Mouse (Mus musculus): Measurements from ENCODE around the gene Cux2.
A peak's percentile ranks its signal among the peaks of the same experiment; 100 is the strongest.

Gene Cux2

GRCm38 (mm10) chr5:121916813-121917212, 133.1 kb downstream of the Cux2 start:
- DNase-seq (ENCODE audit: low spot score), result no peak

GRCm38 (mm10) chr5:121913999-121914398, 135.9 kb downstream of the Cux2 start:
- no peak for DNase-seq (ENCODE audit: low spot score)

- no peak for DNase-seq (ENCODE audit: low spot score)
Observed at GRCm38 (mm10) chr5:121909226-121909985, 140.5 kb downstream of the Cux2 start.

GRCm38 (mm10) chr5:121905671-121906070, 144.2 kb downstream of the Cux2 start:
- no peak for DNase-seq (ENCODE audit: low spot score)

- no peak for DNase-seq (ENCODE audit: low spot score)
Observed at GRCm38 (mm10) chr5:121904799-121905198, 145.1 kb downstream of the Cux2 start.

- no peak for DNase-seq (ENCODE audit: low spot score)
Observed at GRCm38 (mm10) chr5:121902809-121903745, 146.8 kb downstream of the Cux2 start.

GRCm38 (mm10) chr5:121895117-121895756, 154.7 kb downstream of the Cux2 start:
- no peak for DNase-seq (ENCODE audit: low spot score)

- no peak for DNase-seq (ENCODE audit: low spot score)
Observed at GRCm38 (mm10) chr5:121894647-121895046, 155.3 kb downstream of the Cux2 start.

GRCm38 (mm10) chr5:121893581-121893980, 156.3 kb downstream of the Cux2 start:
- DNase-seq (ENCODE audit: low spot score), result no peak

- DNase-seq (ENCODE audit: low spot score), result peak; percentile 77
Observed at GRCm38 (mm10) chr5:121892281-121892680, 157.6 kb downstream of the Cux2 start.

GRCm38 (mm10) chr5:121890925-121891324, 159.0 kb downstream of the Cux2 start:
- DNase-seq (ENCODE audit: low spot score), result no peak

GRCm38 (mm10) chr5:121889819-121890362, 160.0 kb downstream of the Cux2 start:
- DNase-seq (ENCODE audit: low spot score), result no peak

GRCm38 (mm10) chr5:121889375-121889774, 160.5 kb downstream of the Cux2 start:
- DNase-seq (ENCODE audit: low spot score), result no peak

GRCm38 (mm10) chr5:121883356-121883755, 166.5 kb downstream of the Cux2 start:
- DNase-seq (ENCODE audit: low spot score), result no peak

- DNase-seq (ENCODE audit: low spot score), result no peak
Observed at GRCm38 (mm10) chr5:121879211-121879610, 170.7 kb downstream of the Cux2 start.

- DNase-seq (ENCODE audit: low spot score), result no peak
Observed at GRCm38 (mm10) chr5:121878703-121879102, 171.2 kb downstream of the Cux2 start.

GRCm38 (mm10) chr5:121876901-121877300, 173.0 kb downstream of the Cux2 start:
- no peak for DNase-seq (ENCODE audit: low spot score)

GRCm38 (mm10) chr5:121875041-121875440, 174.9 kb downstream of the Cux2 start:
- DNase-seq (ENCODE audit: low spot score), result no peak

- DNase-seq (ENCODE audit: low spot score), result no peak
Observed at GRCm38 (mm10) chr5:121872158-121872557, 177.7 kb downstream of the Cux2 start.

- no peak for DNase-seq (ENCODE audit: low spot score)
Observed at GRCm38 (mm10) chr5:121871515-121872030, 178.3 kb downstream of the Cux2 start.

GRCm38 (mm10) chr5:121870832-121871231, 179.1 kb downstream of the Cux2 start:
- DNase-seq (ENCODE audit: low spot score), result no peak

- no peak for DNase-seq (ENCODE audit: low spot score)
Observed at GRCm38 (mm10) chr5:121867963-121868362, 181.9 kb downstream of the Cux2 start.
